Mouse (Mus musculus): ENCODE data around the gene Terf2ip.

The Terf2ip gene

GRCm38 (mm10) chr8:112010997-112011815, at the start of gene Terf2ip, which contains the start of gene Kars:
Gene Terf2ip (plus strand): TSS chr8:112011398.
Gene Kars (minus strand): TSS chr8:112011323.
- peak; percentile 94 for DNase-seq

- DNase-seq, result no peak
Measured at GRCm38 (mm10) chr8:111962589-111962988, 48.6 kb upstream of the Terf2ip start.

- DNase-seq, result no peak
Measured at GRCm38 (mm10) chr8:111963091-111963490, 48.1 kb upstream of the Terf2ip start.

GRCm38 (mm10) chr8:111963546-111963945, 47.7 kb upstream of the Terf2ip start:
- no peak for DNase-seq

- no peak for DNase-seq
Measured at GRCm38 (mm10) chr8:111964351-111964750, 46.8 kb upstream of the Terf2ip start.

GRCm38 (mm10) chr8:111964849-111965561, 46.2 kb upstream of the Terf2ip start:
- DNase-seq, result no peak

GRCm38 (mm10) chr8:111967246-111967870, 43.8 kb upstream of the Terf2ip start:
- no peak for DNase-seq

GRCm38 (mm10) chr8:111968541-111968940, 42.7 kb upstream of the Terf2ip start:
- no peak for DNase-seq

GRCm38 (mm10) chr8:111968991-111969390, 42.2 kb upstream of the Terf2ip start:
- DNase-seq, result no peak

- DNase-seq, result no peak
Measured at GRCm38 (mm10) chr8:111974138-111974537, 37.1 kb upstream of the Terf2ip start.

GRCm38 (mm10) chr8:111975706-111976105, 35.5 kb upstream of the Terf2ip start:
- no peak for DNase-seq

GRCm38 (mm10) chr8:111976326-111976725, 34.9 kb upstream of the Terf2ip start:
- no peak for DNase-seq

GRCm38 (mm10) chr8:111978147-111978546, 33.1 kb upstream of the Terf2ip start:
- DNase-seq, result no peak

GRCm38 (mm10) chr8:111982116-111982515, 29.1 kb upstream of the Terf2ip start:
- peak; percentile 67 to 72 for DNase-seq

GRCm38 (mm10) chr8:111984511-111984910, 26.7 kb upstream of the Terf2ip start:
- no peak for DNase-seq

GRCm38 (mm10) chr8:111989911-111990310, 21.3 kb upstream of the Terf2ip start:
- DNase-seq, result peak; percentile 76 to 86

- DNase-seq, result no peak
Measured at GRCm38 (mm10) chr8:111991278-111991677, 19.9 kb upstream of the Terf2ip start.

GRCm38 (mm10) chr8:111992013-111992702, 19.0 kb upstream of the Terf2ip start, which contains the start of gene Adat1:
Gene Adat1 (minus strand): TSS chr8:111992302.
- peak; percentile 88 to 96 for DNase-seq

- no peak for DNase-seq
Measured at GRCm38 (mm10) chr8:111992703-111993039, 18.5 kb upstream of the Terf2ip start.

GRCm38 (mm10) chr8:112004754-112005153, 6.4 kb upstream of the Terf2ip start:
- no peak for DNase-seq

GRCm38 (mm10) chr8:112005601-112006000, 5.6 kb upstream of the Terf2ip start:
- DNase-seq, result no peak

GRCm38 (mm10) chr8:112007669-112008068, 3.5 kb upstream of the Terf2ip start:
- DNase-seq, result no peak

- no peak for DNase-seq
Measured at GRCm38 (mm10) chr8:112009558-112009957, 1.6 kb upstream of the Terf2ip start.
